In the genomic region with DNA sequence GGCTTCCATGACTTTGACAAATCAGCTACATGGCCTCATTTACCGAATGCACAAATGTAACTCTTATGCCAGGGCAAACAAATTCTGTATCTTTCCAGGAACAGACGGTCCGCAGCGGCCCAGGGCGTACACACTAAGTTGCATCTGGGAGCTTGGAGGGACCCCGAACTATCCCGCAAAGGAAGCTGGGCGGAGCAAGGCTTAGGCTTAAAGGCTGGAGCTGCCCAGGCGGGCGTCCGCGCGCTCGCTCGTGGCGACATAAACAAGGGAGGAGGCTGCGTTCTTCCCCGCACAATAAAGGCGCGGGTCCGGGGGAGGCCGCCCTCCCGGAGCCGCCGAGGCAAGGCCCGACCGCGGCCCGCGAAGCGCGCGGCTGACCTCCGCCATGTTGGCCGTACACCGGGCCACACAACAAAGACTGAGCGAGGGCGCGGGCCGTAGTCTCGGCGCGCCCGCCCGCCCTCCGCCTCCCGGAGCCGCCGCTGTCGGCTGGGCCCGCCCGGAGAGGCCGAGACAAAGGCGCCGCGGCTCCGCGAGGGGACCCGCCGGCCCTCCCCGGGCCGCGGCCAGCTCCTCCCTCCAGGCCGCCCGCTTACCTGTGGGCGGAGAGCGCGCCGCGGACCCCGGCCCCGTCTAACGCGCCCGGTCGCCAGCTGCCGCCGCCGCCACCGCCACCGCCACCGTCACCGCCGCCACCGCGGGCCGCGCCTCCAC, we compare ENCODE assay signal across 7 mouse cellular contexts. TPM values are rescaled to one million over a fixed set of nuclear protein-coding genes. Genes with fewer than 3 reads are reported as not detected.
DNase-seq lines count a peak whose midpoint lies in the region; ATAC-seq lines count a peak whose summit lies in the region.

TSS of gene Gm10638 (plus strand) at position 479 of the 714 bp plus-strand sequence.
TSS of gene Siah1a (minus strand) at position 714 of the 714 bp plus-strand sequence.

- WGBS in intestine, embryonic 16.5 days = under 1% methylated on average over 63 of the region's 88 CpGs
- under 1% methylated on average over 69 of the region's 88 CpGs for WGBS in limb, embryonic 11.5 days
- under 1% methylated on average over 44 of the region's 88 CpGs for WGBS in midbrain, embryonic 12.5 days

- peak; percentile 80 for DNase-seq in adrenal gland, postnatal 10 days
- peak; percentile 46 for DNase-seq in embryo, embryonic 11.5 days (ENCODE audit: low read depth, low spot score)
- peak; percentile 78 for DNase-seq in limb, embryonic 11.5 days (ENCODE audit: low spot score)
- DNase-seq in right cerebral cortex, postnatal 4 days = peak; percentile 61

- peak within 1 kb of the TSS; percentile 87 for H3K4me3 ChIP-seq in intestine, embryonic 16.5 days (ENCODE audit: low read length)
- H3K4me3 ChIP-seq in limb, embryonic 11.5 days (ENCODE audit: low read depth, low read length) = peak within 1 kb of the TSS; percentile 87
- peak within 1 kb of the TSS; percentile 96 for H3K4me3 ChIP-seq in midbrain, embryonic 12.5 days

- H3K9ac ChIP-seq in intestine, embryonic 16.5 days (ENCODE audit: low read depth, low read length) = peak within 1 kb of the TSS; percentile 99
- H3K9ac ChIP-seq in limb, embryonic 11.5 days (ENCODE audit: low read length) = peak within 1 kb of the TSS; percentile 100
- H3K9ac ChIP-seq in midbrain, embryonic 12.5 days (replicated peaks) = peak within 1 kb of the TSS; percentile 99

- peak within 1 kb of the TSS; percentile 97 for H3K27ac ChIP-seq in intestine, embryonic 16.5 days (ENCODE audit: low read length)
- H3K27ac ChIP-seq in limb, embryonic 11.5 days (replicated peaks; ENCODE audit: low read depth, low read length) = peak within 1 kb of the TSS; percentile 92
- peak within 1 kb of the TSS; percentile 98 for H3K27ac ChIP-seq in midbrain, embryonic 12.5 days (replicated peaks)

- ATAC-seq in granulocyte monocyte progenitor cell, adult 5-6 weeks (replicated peaks; ENCODE audit: poor library complexity, severe bottlenecking) = peak; percentile 51
- peak; percentile 88 for ATAC-seq in intestine, embryonic 16.5 days
- ATAC-seq in limb, embryonic 11.5 days (ENCODE audit: insufficient number of reproducible peaks, low FRiP score, low TSS enrichment, low read depth) = peak; percentile 72
- peak; percentile 87 for ATAC-seq in midbrain, embryonic 12.5 days (ENCODE audit: low FRiP score, low read depth)

- no peaks in the 10 kb centered on the region for H3K36me3 ChIP-seq in intestine, embryonic 16.5 days (ENCODE audit: control insufficient read depth, insufficient read depth, low read length)
- no peaks in the 10 kb centered on the region for H3K36me3 ChIP-seq in limb, embryonic 11.5 days (ENCODE audit: control insufficient read depth, insufficient read depth, low read length)
- H3K36me3 ChIP-seq in midbrain, embryonic 12.5 days = no peaks in the 10 kb centered on the region

- no peaks in the 10 kb centered on the region for H3K27me3 ChIP-seq in intestine, embryonic 16.5 days (replicated peaks; ENCODE audit: control insufficient read depth, insufficient read depth, low read length)
- H3K27me3 ChIP-seq in limb, embryonic 11.5 days (ENCODE audit: control insufficient read depth, insufficient read depth, low read length) = no peaks in the 10 kb centered on the region
- no peaks in the 10 kb centered on the region for H3K27me3 ChIP-seq in midbrain, embryonic 12.5 days

- peak within 1 kb of the TSS; percentile 72 for H3K4me2 ChIP-seq in intestine, embryonic 16.5 days (ENCODE audit: low read depth, low read length)
- peak within 1 kb of the TSS; percentile 86 for H3K4me2 ChIP-seq in limb, embryonic 11.5 days (ENCODE audit: low read depth, severe bottlenecking)
- H3K4me2 ChIP-seq in midbrain, embryonic 12.5 days (replicated peaks) = peak within 1 kb of the TSS; percentile 84

- no peaks in the 10 kb centered on the region for H3K9me3 ChIP-seq in intestine, embryonic 16.5 days (ENCODE audit: control insufficient read depth, low read length)
- no peaks in the 10 kb centered on the region for H3K9me3 ChIP-seq in limb, embryonic 11.5 days (ENCODE audit: control insufficient read depth, low read length)
- H3K9me3 ChIP-seq in midbrain, embryonic 12.5 days = no peaks in the 10 kb centered on the region

- H3K4me1 ChIP-seq in intestine, embryonic 16.5 days (ENCODE audit: control insufficient read depth, insufficient read depth, low read length) = peaks cover 18% of the 10 kb centered on the region
- peaks cover 6% of the 10 kb centered on the region; the same call in 1 of the 2 replicates for H3K4me1 ChIP-seq in limb, embryonic 11.5 days (ENCODE audit: control insufficient read depth, insufficient read depth, low read length)
- peaks cover 32% of the 10 kb centered on the region for H3K4me1 ChIP-seq in midbrain, embryonic 12.5 days

RNA-seq across cellular contexts. Expression of gene Gm10638, which starts in this region (rescaled TPM):
- total RNA-seq in adrenal gland, postnatal 10 days (2021) = 1 to 10 TPM; 2.8 to 2.9 TPM
- not detected in 2 replicates for total RNA-seq in granulocyte monocyte progenitor cell, adult 5-6 weeks (2014; fragmentation: Nextera tagmentation)
- 0.36 TPM in 1 of 2 replicates, not detected in the other for total RNA-seq in granulocyte monocyte progenitor cell, adult 5-6 weeks (2017)
- 0.91 and 2.1 TPM in 2 replicates for polyA plus RNA-seq in intestine, embryonic 16.5 days (2015; fragmentation: Nextera tagmentation; extraction: Ambion mirVana)
- polyA plus RNA-seq in limb, embryonic 11.5 days (2014; fragmentation: Nextera tagmentation; extraction: Ambion mirVana) = 5.9 and 7.4 TPM in 2 replicates
- 9.7 and 10.1 TPM in 2 replicates for polyA plus RNA-seq in midbrain, embryonic 12.5 days (2016; fragmentation: Nextera tagmentation; extraction: Ambion mirVana)

RNA-seq across cellular contexts. Expression of gene Siah1a, which starts in this region (rescaled TPM):
- total RNA-seq in adrenal gland, postnatal 10 days (2021) = 10 to 100 TPM; 19.4 to 23.0 TPM
- total RNA-seq in granulocyte monocyte progenitor cell, adult 5-6 weeks (2014; fragmentation: Nextera tagmentation) = 8.1 and 14.1 TPM in 2 replicates
- 14.5 and 21.0 TPM in 2 replicates for total RNA-seq in granulocyte monocyte progenitor cell, adult 5-6 weeks (2017)
- polyA plus RNA-seq in intestine, embryonic 16.5 days (2015; fragmentation: Nextera tagmentation; extraction: Ambion mirVana) = 16.3 and 21.7 TPM in 2 replicates
- polyA plus RNA-seq in limb, embryonic 11.5 days (2014; fragmentation: Nextera tagmentation; extraction: Ambion mirVana) = 59.8 and 61.6 TPM in 2 replicates
- polyA plus RNA-seq in midbrain, embryonic 12.5 days (2016; fragmentation: Nextera tagmentation; extraction: Ambion mirVana) = 89.8 and 95.7 TPM in 2 replicates

Comparison
In these comparisons a context has a peak if more than half of its experiments do, and no peak if none do; other contexts are left out.
1. Peak in every context shown above with its lines: DNase-seq, ATAC-seq, H3K4me3 ChIP-seq and H3K27ac ChIP-seq.